Mouse (Mus musculus) urinary bladder, postnatal 25 days (tissue): ENCODE results near the gene Zbbx.

Experiments used
- DNase-seq: peaks from one replicate; pipeline ENCODE4 v3.0.0; 2022; ENCODE audit warnings: low spot score

The Zbbx gene

GRCm38 (mm10) chr3:75164838-75165496, at the start of gene Zbbx:
Gene Zbbx (minus strand): TSS chr3:75165034.
- DNase-seq = peak; percentile 12

- peak; percentile 37 for DNase-seq
These were observed 38.1 kb upstream of the Zbbx start for GRCm38 (mm10) chr3:75202808-75203503.

GRCm38 (mm10) chr3:75182606-75183005, 17.8 kb upstream of the Zbbx start:
- no peak for DNase-seq

- no peak for DNase-seq
These were observed 23.0 kb downstream of the Zbbx start for GRCm38 (mm10) chr3:75141876-75142275.

- no peak for DNase-seq
These were observed 60.0 kb downstream of the Zbbx start for GRCm38 (mm10) chr3:75104867-75105266.

GRCm38 (mm10) chr3:75085762-75086161, 79.1 kb downstream of the Zbbx start:
- DNase-seq = no peak

- no peak for DNase-seq
These were observed 85.9 kb downstream of the Zbbx start for GRCm38 (mm10) chr3:75078906-75079305.

GRCm38 (mm10) chr3:75009701-75010100, 155.1 kb downstream of the Zbbx start:
- DNase-seq = no peak
